Mouse (Mus musculus): Measurements from ENCODE around the gene Tshz2. TPM values are rescaled to one million over a fixed set of nuclear protein-coding genes. Genes with fewer than 3 reads are reported as not detected.
A peak's percentile ranks its signal among the peaks of the same experiment; 100 is the strongest.
"Not testable (repeated sequence)": the region's sequence is repeated elsewhere in the genome, so short reads cannot be mapped to it uniquely, and the experiment has no call there.

The Tshz2 gene
- polyA plus RNA-seq, 1 experiment from 2014 or later: 5.4 TPM

DNA sequence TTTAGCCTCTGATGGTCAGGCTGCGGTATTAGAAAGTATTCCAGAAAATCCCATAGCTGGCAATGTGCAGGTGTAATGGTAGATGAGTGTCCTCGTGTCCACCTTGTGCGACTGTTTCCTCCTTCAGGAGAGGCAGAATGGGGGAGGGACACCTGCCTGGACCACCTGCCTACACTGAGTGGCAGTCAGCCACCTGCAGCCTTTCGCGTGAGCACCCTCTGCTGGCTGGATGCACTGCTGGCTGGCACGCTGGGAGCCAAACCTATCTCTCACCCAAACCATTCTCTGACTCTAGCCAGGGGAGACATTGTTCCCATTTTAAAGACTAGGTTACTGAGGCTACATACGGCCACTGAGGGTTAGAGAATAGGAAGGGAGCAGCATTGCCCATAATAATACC lies 216.3 kb downstream of the Tshz2 start:
- H3K27me3 ChIP-seq (replicated peaks; ENCODE audit: control insufficient read depth, insufficient read depth, low read length): no peaks in the 10 kb centered on the region
- no peak overlapping the region for H3K9ac ChIP-seq (ENCODE audit: low read depth, low read length)
- H3K4me2 ChIP-seq: no peak overlapping the region
- 51% methylated on average over 7 of the region's 7 CpGs for WGBS
- DNase-seq (ENCODE audit: low spot score): peak; percentile 38
- H3K9me3 ChIP-seq (ENCODE audit: control insufficient read depth, low read length): no peaks in the 10 kb centered on the region
- no peaks in the 10 kb centered on the region for H3K36me3 ChIP-seq (ENCODE audit: control insufficient read depth, insufficient read depth, low read length)
- no peak overlapping the region for H3K4me3 ChIP-seq (ENCODE audit: low read depth, low read length)
- ATAC-seq (replicated peaks; ENCODE audit: low FRiP score): no peak
- H3K27ac ChIP-seq (ENCODE audit: low read depth, low read length): no peak overlapping the region
- H3K4me1 ChIP-seq (replicated peaks; ENCODE audit: control insufficient read depth, insufficient read depth, low read length): no peaks in the 10 kb centered on the region

DNA sequence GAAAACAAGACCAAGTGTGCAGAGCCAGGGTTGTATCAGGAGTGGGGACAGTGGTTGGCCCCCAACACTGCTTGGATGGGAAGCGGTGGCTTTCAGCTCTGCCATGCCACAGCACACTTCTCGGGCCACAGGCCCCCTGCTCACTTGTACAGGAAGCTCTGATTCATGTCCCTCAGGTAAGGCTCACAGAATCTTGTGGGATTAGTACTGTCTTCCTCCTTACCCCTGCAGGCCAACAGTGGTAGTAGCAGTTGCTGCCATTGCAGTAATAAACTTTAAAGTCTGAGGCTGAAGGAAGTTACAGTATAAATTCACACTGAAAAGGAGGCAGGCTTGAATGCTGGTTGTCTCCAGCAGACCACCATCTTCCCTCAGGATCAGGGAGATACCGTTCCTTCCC lies 216.7 kb downstream of the Tshz2 start:
- no peak for DNase-seq (ENCODE audit: low spot score)
- Histone ChIP-seq H3K9ac (ENCODE audit: low read depth, low read length) (no peak overlapping the region), H3K4me2 (no peak overlapping the region), H3K27ac (ENCODE audit: low read depth, low read length) (no peak overlapping the region), H3K4me3 (ENCODE audit: low read depth, low read length) (no peak overlapping the region), H3K9me3 (ENCODE audit: control insufficient read depth, low read length) (no peaks in the 10 kb centered on the region), H3K4me1 (replicated peaks; ENCODE audit: control insufficient read depth, insufficient read depth, low read length) (no peaks in the 10 kb centered on the region), H3K36me3 (ENCODE audit: control insufficient read depth, insufficient read depth, low read length) (no peaks in the 10 kb centered on the region), H3K27me3 (replicated peaks; ENCODE audit: control insufficient read depth, insufficient read depth, low read length) (no peaks in the 10 kb centered on the region)
- 75% methylated on average over 3 of the region's 3 CpGs for WGBS
- no peak for ATAC-seq (replicated peaks; ENCODE audit: low FRiP score)

DNA sequence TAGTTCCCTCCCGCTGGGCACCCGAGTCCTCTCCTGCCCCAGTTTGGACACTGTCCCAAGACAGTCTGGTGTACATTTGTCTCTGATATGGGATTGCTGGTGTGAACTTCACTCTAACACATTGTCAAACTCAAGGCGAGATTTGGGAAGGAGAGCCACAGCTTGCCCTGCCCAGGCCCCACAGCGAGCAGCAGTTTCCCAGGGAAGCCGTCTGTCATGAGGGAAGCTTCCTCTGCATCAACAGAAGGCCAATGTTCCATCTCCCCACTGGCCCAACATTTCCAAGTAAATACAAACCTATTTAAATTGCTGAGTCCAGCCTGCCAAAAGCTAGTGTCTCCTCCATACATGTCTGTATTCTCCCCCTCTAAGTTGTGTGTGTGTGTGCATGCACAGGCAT lies 218.8 kb downstream of the Tshz2 start:
- Histone ChIP-seq H3K27me3 (replicated peaks; ENCODE audit: control insufficient read depth, insufficient read depth, low read length) (no peaks in the 10 kb centered on the region), H3K9ac (ENCODE audit: low read depth, low read length) (no peak overlapping the region), H3K4me3 (ENCODE audit: low read depth, low read length) (no peak overlapping the region), H3K27ac (ENCODE audit: low read depth, low read length) (no peak overlapping the region), H3K4me2 (no peak overlapping the region), H3K36me3 (ENCODE audit: control insufficient read depth, insufficient read depth, low read length) (no peaks in the 10 kb centered on the region), H3K9me3 (ENCODE audit: control insufficient read depth, low read length) (no peaks in the 10 kb centered on the region), H3K4me1 (replicated peaks; ENCODE audit: control insufficient read depth, insufficient read depth, low read length) (no peaks in the 10 kb centered on the region)
- 72% methylated on average over 5 of the region's 5 CpGs for WGBS
- ATAC-seq (replicated peaks; ENCODE audit: low FRiP score) (no peak), DNase-seq (ENCODE audit: low spot score) (no peak)

DNA sequence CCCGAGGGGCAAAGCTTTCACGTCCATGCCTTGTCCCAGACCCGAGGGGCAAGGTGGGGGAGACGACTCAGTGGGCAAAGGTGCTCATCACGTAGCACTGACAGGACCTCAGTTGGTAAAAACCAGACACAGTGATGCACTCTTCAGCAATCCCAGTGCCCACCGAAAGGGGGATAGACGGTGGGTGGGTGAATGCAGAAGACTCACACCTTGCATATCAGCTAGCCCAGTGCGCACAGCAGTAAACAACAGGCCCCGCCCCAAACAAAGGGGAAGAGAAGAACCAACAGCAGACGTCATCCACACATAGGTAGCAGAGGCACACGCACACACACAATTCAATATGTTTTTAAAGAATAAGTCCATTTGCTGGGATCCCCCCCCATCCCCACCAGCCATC lies 221.7 kb downstream of the Tshz2 start:
- Histone ChIP-seq H3K9me3 (ENCODE audit: control insufficient read depth, low read length) (no peaks in the 10 kb centered on the region; the same call in 1 of the 2 replicates), H3K4me2 (no peak overlapping the region), H3K36me3 (ENCODE audit: control insufficient read depth, insufficient read depth, low read length) (no peaks in the 10 kb centered on the region), H3K4me3 (ENCODE audit: low read depth, low read length) (no peak overlapping the region), H3K27me3 (replicated peaks; ENCODE audit: control insufficient read depth, insufficient read depth, low read length) (no peaks in the 10 kb centered on the region), H3K27ac (ENCODE audit: low read depth, low read length) (no peak overlapping the region), H3K9ac (ENCODE audit: low read depth, low read length) (no peak overlapping the region), H3K4me1 (replicated peaks; ENCODE audit: control insufficient read depth, insufficient read depth, low read length) (no peaks in the 10 kb centered on the region)
- no peak for DNase-seq (ENCODE audit: low spot score)
- ATAC-seq (replicated peaks; ENCODE audit: low FRiP score): no peak
- 75% methylated on average over 11 of the region's 11 CpGs for WGBS

DNA sequence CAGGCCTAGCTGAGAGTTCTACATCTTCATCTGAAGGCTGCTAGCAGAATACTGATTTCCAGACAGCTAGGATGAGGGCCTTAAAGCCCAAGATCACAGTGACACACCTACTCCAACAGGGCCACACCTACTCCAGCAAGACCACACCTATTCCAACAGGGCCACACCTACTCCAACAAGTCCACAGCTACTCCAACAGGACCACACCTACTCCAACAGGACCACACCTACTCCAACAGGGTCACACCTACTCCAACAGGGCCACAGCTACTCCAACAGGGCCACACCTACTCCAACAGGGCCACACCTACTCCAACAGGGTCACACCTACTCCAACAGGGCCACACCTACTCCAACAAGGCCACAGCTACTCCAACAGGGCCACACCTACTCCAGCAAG lies 224.2 kb downstream of the Tshz2 start:
- not testable (repeated sequence) for ATAC-seq (replicated peaks; ENCODE audit: low FRiP score); H3K9me3 ChIP-seq (ENCODE audit: control insufficient read depth, low read length); H3K4me2 ChIP-seq; DNase-seq (ENCODE audit: low spot score); H3K4me3 ChIP-seq (ENCODE audit: low read depth, low read length); H3K9ac ChIP-seq (ENCODE audit: low read depth, low read length); H3K36me3 ChIP-seq (ENCODE audit: control insufficient read depth, insufficient read depth, low read length); H3K4me1 ChIP-seq (replicated peaks; ENCODE audit: control insufficient read depth, insufficient read depth, low read length); H3K27me3 ChIP-seq (replicated peaks; ENCODE audit: control insufficient read depth, insufficient read depth, low read length); H3K27ac ChIP-seq (ENCODE audit: low read depth, low read length)

DNA sequence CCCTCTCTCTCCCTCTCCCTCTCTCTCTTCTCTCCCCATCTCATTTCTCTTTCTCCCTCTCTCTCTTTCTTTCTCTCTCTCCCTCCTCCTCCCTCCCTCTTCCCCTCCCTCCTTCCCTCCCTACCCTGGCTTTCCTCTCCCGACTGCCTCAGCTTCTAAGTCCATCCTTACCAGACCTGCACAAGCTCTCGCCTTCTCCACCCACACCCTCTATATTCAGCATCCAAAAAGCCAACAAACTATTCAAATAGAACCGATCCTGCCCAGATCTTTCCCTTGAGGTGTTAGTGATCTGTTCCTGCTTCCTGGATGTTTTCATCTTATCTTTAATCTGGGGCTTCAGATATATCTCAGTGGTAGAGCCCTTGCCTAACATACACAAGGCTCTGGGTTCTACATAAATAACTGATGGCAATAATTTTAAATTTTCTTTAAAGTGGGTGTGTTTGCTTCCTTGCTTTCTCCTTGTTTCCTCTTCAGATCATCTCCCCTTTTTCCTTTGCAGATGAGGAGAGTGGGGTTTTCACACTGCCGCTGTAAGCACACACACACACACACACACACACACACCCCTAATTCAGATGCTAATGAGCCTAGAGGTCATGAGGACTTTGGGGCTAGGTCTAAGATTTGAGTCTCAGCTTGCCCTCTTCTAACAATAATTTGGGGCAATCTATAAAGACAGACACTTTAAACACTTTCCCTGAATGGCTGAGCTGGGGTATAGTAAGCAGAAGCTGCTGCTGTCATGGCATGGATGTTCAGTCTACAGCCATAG lies 226.5 kb downstream of the Tshz2 start:
- whole genome bisulfite sequencing: 57% methylated on average over 4 of the region's 4 CpGs
- no peak for ATAC-seq (replicated peaks; ENCODE audit: low FRiP score)
- Histone ChIP-seq H3K27ac (ENCODE audit: low read depth, low read length) (no peak overlapping the region), H3K4me3 (ENCODE audit: low read depth, low read length) (no peak overlapping the region), H3K9me3 (ENCODE audit: control insufficient read depth, low read length) (no peaks in the 10 kb centered on the region; the same call in 1 of the 2 replicates), H3K4me2 (no peak overlapping the region), H3K4me1 (replicated peaks; ENCODE audit: control insufficient read depth, insufficient read depth, low read length) (0 out of 2 replicates have a peak, but pooled peaks cover 5% of the 10 kb centered on the region), H3K27me3 (replicated peaks; ENCODE audit: control insufficient read depth, insufficient read depth, low read length) (no peaks in the 10 kb centered on the region), H3K36me3 (ENCODE audit: control insufficient read depth, insufficient read depth, low read length) (no peaks in the 10 kb centered on the region), H3K9ac (ENCODE audit: low read depth, low read length) (no peak overlapping the region)
- DNase-seq (ENCODE audit: low spot score): no peak

DNA sequence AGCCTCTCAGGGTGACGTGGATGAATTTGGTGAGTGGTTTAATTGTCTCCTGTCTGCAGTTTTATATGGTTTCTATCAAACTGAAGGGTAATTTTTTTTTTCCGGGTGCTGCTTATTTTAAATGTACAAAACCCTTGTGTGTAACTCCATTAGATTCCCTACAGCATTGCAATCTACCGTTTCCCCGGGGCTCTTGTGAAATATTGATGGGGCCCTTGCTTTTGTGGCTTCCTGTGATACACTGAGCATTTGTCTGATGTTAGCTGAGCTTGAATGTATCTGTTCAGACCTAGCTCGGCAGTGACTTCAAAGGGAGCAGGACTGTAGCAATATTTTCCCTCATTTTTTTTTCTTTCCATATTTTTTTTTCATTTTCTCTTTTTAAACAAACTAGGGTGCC lies 228.1 kb downstream of the Tshz2 start:
- DNase-seq (ENCODE audit: low spot score) (no peak), ATAC-seq (replicated peaks; ENCODE audit: low FRiP score) (no peak)
- Histone ChIP-seq H3K9me3 (ENCODE audit: control insufficient read depth, low read length) (no peaks in the 10 kb centered on the region; the same call in 1 of the 2 replicates), H3K4me1 (replicated peaks; ENCODE audit: control insufficient read depth, insufficient read depth, low read length) (0 out of 2 replicates have a peak, but pooled peaks cover 5% of the 10 kb centered on the region), H3K27me3 (replicated peaks; ENCODE audit: control insufficient read depth, insufficient read depth, low read length) (no peaks in the 10 kb centered on the region), H3K4me3 (ENCODE audit: low read depth, low read length) (no peak overlapping the region), H3K4me2 (no peak overlapping the region), H3K27ac (ENCODE audit: low read depth, low read length) (no peak overlapping the region), H3K36me3 (ENCODE audit: control insufficient read depth, insufficient read depth, low read length) (no peaks in the 10 kb centered on the region), H3K9ac (ENCODE audit: low read depth, low read length) (no peak overlapping the region)
- 60% methylated on average over 5 of the region's 5 CpGs for WGBS

DNA sequence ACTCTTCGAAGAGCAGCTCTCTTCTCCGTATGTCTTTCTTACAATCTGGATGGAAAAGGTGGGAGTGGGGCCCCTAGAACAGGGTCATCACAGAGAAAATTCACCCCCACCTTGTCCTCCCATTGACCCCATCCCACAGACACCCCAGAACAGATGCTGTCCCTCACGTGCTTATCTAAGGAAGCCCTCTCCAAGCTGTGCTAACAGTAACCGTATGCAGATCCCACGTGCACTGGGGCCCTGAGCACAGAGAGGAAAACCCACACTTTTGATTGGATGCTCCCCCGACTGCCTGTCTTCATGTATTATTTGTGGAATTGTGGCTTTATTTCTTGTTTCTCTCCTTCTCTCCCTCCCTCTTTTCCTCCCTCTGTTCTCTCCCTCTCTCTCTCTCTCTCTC lies 229.9 kb downstream of the Tshz2 start:
- H3K4me3 ChIP-seq (ENCODE audit: low read depth, low read length): no peak overlapping the region
- DNase-seq (ENCODE audit: low spot score) (no peak), ATAC-seq (replicated peaks; ENCODE audit: low FRiP score) (no peak)
- no peaks in the 10 kb centered on the region for H3K27me3 ChIP-seq (replicated peaks; ENCODE audit: control insufficient read depth, insufficient read depth, low read length)
- H3K9me3 ChIP-seq (ENCODE audit: control insufficient read depth, low read length): no peaks in the 10 kb centered on the region; the same call in 1 of the 2 replicates
- 45% methylated on average over 6 of the region's 6 CpGs for WGBS
- no peaks in the 10 kb centered on the region for H3K36me3 ChIP-seq (ENCODE audit: control insufficient read depth, insufficient read depth, low read length)
- H3K9ac ChIP-seq (ENCODE audit: low read depth, low read length): no peak overlapping the region
- H3K4me2 ChIP-seq: no peak overlapping the region
- H3K4me1 ChIP-seq (replicated peaks; ENCODE audit: control insufficient read depth, insufficient read depth, low read length): 0 out of 2 replicates have a peak, but pooled peaks cover 5% of the 10 kb centered on the region
- no peak overlapping the region for H3K27ac ChIP-seq (ENCODE audit: low read depth, low read length)

DNA sequence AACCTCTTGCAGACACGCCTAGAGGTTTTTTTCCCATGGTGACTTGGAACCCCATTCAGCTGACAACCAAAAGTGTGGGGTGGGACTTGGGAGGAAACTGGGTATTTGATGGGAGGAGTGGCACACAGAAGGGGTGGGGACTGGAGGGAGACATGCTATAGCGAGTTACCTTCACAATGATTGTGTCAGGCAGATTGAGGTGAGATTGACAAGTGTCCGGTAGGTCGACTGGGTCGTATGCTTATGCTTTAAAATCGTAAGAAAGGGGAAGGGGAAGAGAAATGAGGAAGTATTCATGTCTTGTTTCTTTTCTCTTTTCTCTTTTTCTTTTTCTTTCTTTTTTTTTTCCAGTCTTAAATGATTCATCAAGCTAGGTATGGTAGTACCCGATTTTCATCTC lies 236.7 kb downstream of the Tshz2 start:
- Histone ChIP-seq H3K27ac (ENCODE audit: low read depth, low read length) (no peak overlapping the region), H3K4me2 (no peak overlapping the region), H3K9me3 (ENCODE audit: control insufficient read depth, low read length) (no peaks in the 10 kb centered on the region), H3K4me1 (replicated peaks; ENCODE audit: control insufficient read depth, insufficient read depth, low read length) (0 out of 2 replicates have a peak, but pooled peaks cover 2% of the 10 kb centered on the region), H3K27me3 (replicated peaks; ENCODE audit: control insufficient read depth, insufficient read depth, low read length) (no peaks in the 10 kb centered on the region), H3K4me3 (ENCODE audit: low read depth, low read length) (no peak overlapping the region), H3K9ac (ENCODE audit: low read depth, low read length) (no peak overlapping the region), H3K36me3 (ENCODE audit: control insufficient read depth, insufficient read depth, low read length) (no peaks in the 10 kb centered on the region)
- WGBS: 62% methylated on average over 7 of the region's 7 CpGs
- ATAC-seq (replicated peaks; ENCODE audit: low FRiP score) (no peak), DNase-seq (ENCODE audit: low spot score) (no peak)
